8 mouse cellular contexts compared by ENCODE assay signal in genomic region chrX:95444776-95445111, GRCm38 (mm10). TPM values are rescaled to one million over a fixed set of nuclear protein-coding genes. Genes with fewer than 3 reads are reported as not detected.
A peak's percentile ranks its signal among the peaks of the same experiment; 100 is the strongest.
DNase-seq lines count a peak whose midpoint lies in the region; ATAC-seq and TF ChIP-seq lines count a peak whose summit lies in the region.

Gene Amer1, minus strand, starts transcription at chrX:95444872.

- peak; percentile 95 for ATAC-seq in embryonic facial prominence, embryonic 13.5 days (ENCODE audit: insufficient number of reproducible peaks, insufficient read depth, low FRiP score, low TSS enrichment, low read depth)
- peak; percentile 97 for ATAC-seq in limb, embryonic 14.5 days (ENCODE audit: low FRiP score, low read depth)
- peak; percentile 97 for ATAC-seq in midbrain, postnatal 0 days (ENCODE audit: low FRiP score)

- 21% methylated on average over 19 of the region's 19 CpGs for WGBS in embryonic facial prominence, embryonic 13.5 days
- 23% methylated on average over 19 of the region's 19 CpGs for WGBS in limb, embryonic 14.5 days
- 16% methylated on average over 17 of the region's 19 CpGs for WGBS in midbrain, postnatal 0 days

- H3K4me3 ChIP-seq in embryonic facial prominence, embryonic 13.5 days: peak within 1 kb of the TSS; percentile 57
- peak within 1 kb of the TSS; percentile 56 for H3K4me3 ChIP-seq in limb, embryonic 14.5 days (replicated peaks; ENCODE audit: low read length)
- peak within 1 kb of the TSS; percentile 50 for H3K4me3 ChIP-seq in midbrain, postnatal 0 days (ENCODE audit: low read depth, low read length)

- H3K36me3 ChIP-seq in embryonic facial prominence, embryonic 13.5 days: no peaks in the 10 kb centered on the region
- H3K36me3 ChIP-seq in limb, embryonic 14.5 days (ENCODE audit: control insufficient read depth, insufficient read depth, low read length): no peaks in the 10 kb centered on the region
- H3K36me3 ChIP-seq in midbrain, postnatal 0 days (ENCODE audit: insufficient read depth, low read length): no peaks in the 10 kb centered on the region

- no peaks in the 10 kb centered on the region for H3K9me3 ChIP-seq in embryonic facial prominence, embryonic 13.5 days
- H3K9me3 ChIP-seq in limb, embryonic 14.5 days (ENCODE audit: control insufficient read depth, low read length): no peaks in the 10 kb centered on the region
- no peaks in the 10 kb centered on the region for H3K9me3 ChIP-seq in midbrain, postnatal 0 days (ENCODE audit: low read length)

- H3K4me1 ChIP-seq in embryonic facial prominence, embryonic 13.5 days: peaks cover 12% of the 10 kb centered on the region
- H3K4me1 ChIP-seq in limb, embryonic 14.5 days (ENCODE audit: control insufficient read depth, insufficient read depth, low read length): 0 out of 2 replicates have a peak, but pooled peaks cover 2% of the 10 kb centered on the region
- 0 out of 2 replicates have a peak, but pooled peaks cover 5% of the 10 kb centered on the region for H3K4me1 ChIP-seq in midbrain, postnatal 0 days (ENCODE audit: insufficient read depth, low read length)

- peak within 1 kb of the TSS; percentile 70 for H3K9ac ChIP-seq in embryonic facial prominence, embryonic 13.5 days
- peak within 1 kb of the TSS; percentile 53 for H3K9ac ChIP-seq in limb, embryonic 14.5 days (ENCODE audit: low read depth, low read length, severe bottlenecking)
- H3K9ac ChIP-seq in midbrain, postnatal 0 days (replicated peaks; ENCODE audit: low read length, poor library complexity, severe bottlenecking): peak within 1 kb of the TSS; percentile 65

- TF ChIP-seq POLR2A in limb, embryonic 14.5 days (IDR thresholded peaks at IDR 0.05; ENCODE audit: borderline replicate concordance, extremely low read depth, insufficient read depth, insufficient read length): no peak

- peak within 1 kb of the TSS; percentile 88 for H3K27ac ChIP-seq in embryonic facial prominence, embryonic 13.5 days
- peak within 1 kb of the TSS; percentile 76 for H3K27ac ChIP-seq in limb, embryonic 14.5 days (replicated peaks; ENCODE audit: low read depth, low read length)
- H3K27ac ChIP-seq in midbrain, postnatal 0 days (ENCODE audit: low read depth, low read length): peak within 1 kb of the TSS; percentile 75

- peaks cover 4% of the 10 kb centered on the region; the same call in 1 of the 2 replicates for H3K27me3 ChIP-seq in embryonic facial prominence, embryonic 13.5 days
- no peaks in the 10 kb centered on the region for H3K27me3 ChIP-seq in limb, embryonic 14.5 days (ENCODE audit: control insufficient read depth, insufficient read depth, low read length)
- no peaks in the 10 kb centered on the region for H3K27me3 ChIP-seq in midbrain, postnatal 0 days (ENCODE audit: insufficient read depth, low read length)

- DNase-seq in 3134 (ENCODE audit: extremely low read depth, insufficient read length, low spot score): peak; percentile 90
- peak; percentile 91 to 92 for DNase-seq in adrenal gland, postnatal 36 days
- DNase-seq in heart, adult 8-10 months (ENCODE audit: low spot score): peak; percentile 93
- peak; percentile 97 for DNase-seq in kidney, adult 9 months
- DNase-seq in limb, embryonic 14.5 days (ENCODE audit: low spot score): peak; percentile 93
- peak; percentile 88 for DNase-seq in midbrain, postnatal 0 days (ENCODE audit: low spot score)
- peak; percentile 61 to 68 for DNase-seq in spleen, postnatal 14 days (ENCODE audit: low spot score in 2 of 2)

- no peak for TF ChIP-seq CTCF in midbrain, postnatal 0 days (IDR thresholded peaks at IDR 0.05)

- peak within 1 kb of the TSS; percentile 65 for H3K4me2 ChIP-seq in embryonic facial prominence, embryonic 13.5 days
- peak within 1 kb of the TSS; percentile 56 for H3K4me2 ChIP-seq in limb, embryonic 14.5 days (replicated peaks; ENCODE audit: low read depth, low read length, severe bottlenecking)
- H3K4me2 ChIP-seq in midbrain, postnatal 0 days (ENCODE audit: low read depth, low read length, poor library complexity, severe bottlenecking): peak within 1 kb of the TSS; percentile 54

RNA-seq across cellular contexts. Expression of gene Amer1, which starts in this region (rescaled TPM):
- 1 to 10 TPM; 8.2 to 9.5 TPM for total RNA-seq in adrenal gland, postnatal 36 days (2021)
- polyA plus RNA-seq in embryonic facial prominence, embryonic 13.5 days (2015; fragmentation: Nextera tagmentation; extraction: Ambion mirVana): 13.4 and 13.9 TPM in 2 replicates
- 1 to 10 TPM; 4.0 to 6.3 (median 4.6) TPM for total RNA-seq in heart, adult 8-10 months (2022)
- polyA plus RNA-seq in limb, embryonic 14.5 days (2012; rRNA removed): 9.3 and 9.5 TPM in 2 replicates
- 11.1 and 12.3 TPM in 2 replicates for polyA plus RNA-seq in limb, embryonic 14.5 days (2014; fragmentation: Nextera tagmentation; extraction: Ambion mirVana)
- total RNA-seq in midbrain, postnatal 0 days (2014; rRNA removed): 19.3 and 23.6 TPM in 2 replicates
- polyA plus RNA-seq in midbrain, postnatal 0 days (2015; fragmentation: Nextera tagmentation; extraction: Ambion mirVana): 12.0 and 13.4 TPM in 2 replicates

Comparison
In these comparisons a context has a peak if more than half of its experiments do, and no peak if none do; other contexts are left out.
1. Peak in every context shown above with its lines: DNase-seq, ATAC-seq, H3K4me3 ChIP-seq and H3K27ac ChIP-seq.